Mouse (Mus musculus): ENCODE results near the gene Tec.

DNA sequence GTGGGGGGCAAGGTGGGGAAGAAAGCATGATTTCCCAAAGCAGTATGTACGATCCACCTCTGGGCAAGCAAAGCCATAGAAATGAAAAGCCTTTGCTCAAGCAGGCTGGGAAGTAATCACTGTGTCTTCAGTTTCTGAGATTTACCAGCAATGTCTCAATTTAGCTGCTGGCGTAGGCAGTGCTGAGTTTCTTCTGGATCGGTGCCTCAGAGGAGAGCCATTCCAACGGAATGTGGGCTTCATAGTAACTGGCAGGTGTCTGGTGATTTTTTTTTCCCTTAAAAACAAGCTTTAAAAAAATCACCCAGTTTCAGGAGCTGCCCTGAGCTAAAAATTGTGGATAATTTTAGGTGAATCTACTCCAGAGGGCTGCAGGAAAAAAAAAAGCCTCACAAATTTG lies 120.9 kb downstream of the Tec start:
- TF ChIP-seq CTCF (IDR thresholded peaks at IDR 0.05; ENCODE audit: low read depth) = no peak
- no peak for TF ChIP-seq EP300 (optimal IDR thresholded peaks at IDR 0.05)

Measured in stomach, postnatal 0 days (tissue).